In the genomic region with DNA sequence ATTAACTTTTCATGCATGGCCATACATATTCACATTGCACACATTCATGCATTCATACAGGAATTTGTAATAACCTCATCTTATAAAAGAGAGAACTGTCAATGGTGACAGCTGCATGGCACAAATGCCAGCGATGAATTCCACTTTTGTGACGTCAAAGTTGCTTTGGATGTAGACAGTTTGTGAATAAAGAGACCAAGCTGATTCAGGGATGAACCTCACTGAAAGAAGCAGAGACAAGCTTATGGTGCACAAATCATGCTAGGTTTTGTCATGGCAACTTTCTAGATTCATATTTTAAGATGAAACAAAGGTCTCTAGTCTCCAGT, we compare ENCODE assay signal across 18 mouse cellular contexts. TPM values are rescaled to one million over a fixed set of nuclear protein-coding genes. Genes with fewer than 3 reads are reported as not detected.
"Had no signal": no experiment of that assay in that cellular context is flagged by ENCODE, and none has a peak within 500 bp of the region (broad histone marks: within the 10 kb centered on the region; RNA-seq: fewer than 3 reads in every experiment).

No protein-coding gene starts in this region.

- DNase-seq: lung, adult 18-20 months; lung, embryonic 14.5 days; lung, postnatal 10 days; lung, postnatal 4 days; midbrain, embryonic 14.5 days; right cerebral cortex, adult 18-20 months; right cerebral cortex, postnatal 14 days; thymus, adult 2 months; thymus, postnatal 25 days; thymus, postnatal 4 days had no signal

- H3K27me3 ChIP-seq: neural tube, embryonic 13.5 days; neural tube, embryonic 15.5 days; stomach, embryonic 15.5 days had no signal

- H3K27ac ChIP-seq: neural tube, embryonic 13.5 days; neural tube, embryonic 15.5 days; stomach, embryonic 15.5 days; stomach, postnatal 0 days had no signal

- H3K4me3 ChIP-seq: myocyte; neural tube, embryonic 13.5 days; neural tube, embryonic 15.5 days; stomach, embryonic 15.5 days had no signal

- H3K36me3 ChIP-seq: neural tube, embryonic 13.5 days; neural tube, embryonic 15.5 days; stomach, embryonic 15.5 days had no signal

- H3K4me1 ChIP-seq: neural tube, embryonic 13.5 days; neural tube, embryonic 15.5 days; stomach, embryonic 15.5 days had no signal

- H3K9me3 ChIP-seq: neural tube, embryonic 13.5 days; neural tube, embryonic 15.5 days; stomach, embryonic 15.5 days had no signal

- H3K9ac ChIP-seq: lung, embryonic 14.5 days; neural tube, embryonic 13.5 days; neural tube, embryonic 15.5 days; stomach, embryonic 15.5 days had no signal

- H3K4me2 ChIP-seq: lung, embryonic 14.5 days; midbrain, embryonic 11.5 days; neural tube, embryonic 13.5 days; neural tube, embryonic 15.5 days; stomach, embryonic 15.5 days had no signal

RNA-seq across cellular contexts. Expression of a gene that starts 11.4 kb away (rescaled TPM):
- polyA plus RNA-seq: liver, embryonic 16.5 days; myocyte; spleen, adult 2 months had no signal
